Mouse (Mus musculus) kidney, adult 10 weeks (tissue): Measurements from ENCODE around the gene Ceacam9. TPM values are rescaled to one million over a fixed set of nuclear protein-coding genes. Genes with fewer than 3 reads are reported as not detected.

Experiments
- polyA plus RNA-seq: library from polyadenylated mRNA; stranded (reverse); fragments of 350-450 nt; fragmentation: Illumina TruSeq; extraction: RNeasy Lipid Tissue Mini Kit (QIAGEN cat#74804); gene quantifications from one replicate; pipeline ENCODE4 v1.2.3, GENCODE M21; 2014; ENCODE audit warnings: low read depth, low replicate concordance

Gene Ceacam9
- polyA plus RNA-seq: not detected

GRCm38 (mm10) chr7:16721629-16722028 lies at the start of gene Ceacam9:
Gene Ceacam9 (plus strand): TSS chr7:16721929.

DNA sequence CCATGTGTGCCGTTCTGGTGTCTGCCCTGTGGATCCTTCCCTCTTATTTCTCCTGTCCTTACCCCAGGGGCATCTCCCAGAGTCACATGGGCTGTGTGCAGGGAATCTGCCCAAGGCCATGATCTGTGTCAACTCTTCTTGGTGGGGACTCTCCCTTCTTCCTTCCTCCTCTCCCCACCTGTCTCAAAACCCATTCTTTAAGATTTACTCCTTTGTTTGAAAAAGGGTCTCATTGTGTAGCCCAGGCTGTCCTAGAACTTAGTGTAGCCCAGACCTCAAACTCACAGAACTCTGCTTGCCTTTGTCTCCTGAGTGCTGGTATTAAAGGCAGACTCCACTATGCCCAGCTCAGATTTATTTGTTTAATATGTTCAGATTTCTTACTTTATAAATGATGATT lies 46.1 kb upstream of the Ceacam9 start, which contains the start of gene Ceacam15:
Gene Ceacam15, minus strand, starts transcription at position 101 of the 400 bp plus-strand sequence.

GRCm38 (mm10) chr7:16738073-16738696 lies 16.5 kb downstream of the Ceacam9 start, which contains the start of gene Ap2s1:
Gene Ap2s1 (plus strand): TSS chr7:16738410.

Other genes with a start within 250 kb of the Ceacam9 start
- gene Npas1, start 244.2 kb upstream of the Ceacam9 start, polyA plus RNA-seq: not detected
- gene Arhgap35, start 106.9 kb upstream of the Ceacam9 start, polyA plus RNA-seq: 34.0 TPM
- not detected for gene Ceacam15, start 46.2 kb upstream of the Ceacam9 start, polyA plus RNA-seq
- gene Ap2s1, start 16.5 kb downstream of the Ceacam9 start, polyA plus RNA-seq: 69.5 TPM
- gene Slc1a5, start 59.4 kb downstream of the Ceacam9 start, polyA plus RNA-seq: 11.7 TPM
- 12.7 TPM for gene Strn4, start 94.0 kb downstream of the Ceacam9 start, polyA plus RNA-seq
- 8.0 TPM for gene Fkrp, start 94.8 kb downstream of the Ceacam9 start, polyA plus RNA-seq
- 0.28 TPM for gene Prkd2, start 121.0 kb downstream of the Ceacam9 start, polyA plus RNA-seq
- 0.28 TPM for gene Dact3, start 153.4 kb downstream of the Ceacam9 start, polyA plus RNA-seq
- gene Gng8, start 169.9 kb downstream of the Ceacam9 start, polyA plus RNA-seq: not detected
- gene Ptgir, start 184.6 kb downstream of the Ceacam9 start, polyA plus RNA-seq: 1.7 TPM
- 28.8 TPM for gene Calm3, start 202.2 kb downstream of the Ceacam9 start, polyA plus RNA-seq
- 0.69 TPM for gene Pnmal2, start 222.8 kb downstream of the Ceacam9 start, polyA plus RNA-seq
- not detected for gene Pnmal1, start 237.8 kb downstream of the Ceacam9 start, polyA plus RNA-seq